Mouse (Mus musculus) embryonic fibroblast, embryonic 13.5 days (primary cell): ENCODE data around the gene Abcb11.

Experiments
- CTCF ChIP-seq: IDR thresholded peaks from 2 replicates; pipeline ENCODE4 v1.5.1; 2011; ENCODE audit warnings: mild to moderate bottlenecking, control low read depth, low read length, moderate library complexity, borderline replicate concordance; ENCODE audit not compliant: insufficient read depth
- POLR2A ChIP-seq: IDR thresholded peaks from 2 replicates; pipeline ENCODE4 v1.6.1; 2011; ENCODE audit warnings: low read depth, mild to moderate bottlenecking, control low read depth, low read length, moderate library complexity

GRCm38 (mm10) chr2:69311337-69311736 is 31.1 kb downstream of the Abcb11 start:
- TF ChIP-seq CTCF (no peak), POLR2A (no peak)
